Mouse (Mus musculus) heart, embryonic 10.5 days (tissue): Measurements from ENCODE around the gene D430041D05Rik. TPM values are rescaled to one million over a fixed set of nuclear protein-coding genes. Genes with fewer than 3 reads are reported as not detected.

ENCODE experiments used
- DNase-seq: peaks from one replicate; pipeline ENCODE4 v3.0.0-alpha.2; 2017; ENCODE audit warnings: low spot score
- H3K27ac ChIP-seq: fragments of 300-500 bp; sonication (generic); 2 replicates; pipeline ENCODE4 v1.5.1; 2016; ENCODE audit warnings: mild to moderate bottlenecking
- H3K27me3 ChIP-seq: fragments of 300-500 bp; sonication (generic); 2 replicates; pipeline ENCODE4 v1.6.1; 2016; ENCODE audit warnings: mild to moderate bottlenecking; ENCODE audit not compliant: poor library complexity, insufficient read depth, severe bottlenecking
- H3K36me3 ChIP-seq: fragments of 300-500 bp; sonication (generic); 2 replicates; pipeline ENCODE4 v1.6.1; 2016; ENCODE audit warnings: mild to moderate bottlenecking, moderate library complexity
- H3K4me1 ChIP-seq: fragments of 300-500 bp; sonication (generic); 2 replicates; pipeline ENCODE4 v1.6.1; 2016; ENCODE audit warnings: mild to moderate bottlenecking
- H3K4me3 ChIP-seq: fragments of 300-500 bp; sonication (generic); 2 replicates; pipeline ENCODE4 v1.5.1; 2016; ENCODE audit warnings: mild to moderate bottlenecking, moderate library complexity
- H3K9me3 ChIP-seq: fragments of 300-500 bp; sonication (generic); 2 replicates; pipeline ENCODE4 v1.6.1; 2016; ENCODE audit warnings: mild to moderate bottlenecking, moderate library complexity
- WGBS: fragments of 180-500 bp; shearing (Covaris S2); methylation state at CpG from one replicate; pipeline ENCODE4 v1.1.7; 2016; 5-methylcytosine and 5-hydroxymethylcytosine counted together
- polyA plus RNA-seq: library from polyadenylated mRNA; unstranded; fragments of >200 nt; fragmentation: Nextera tagmentation; extraction: Ambion mirVana; gene quantifications from 2 replicates; pipeline ENCODE4 v1.2.1, GENCODE M21; 2016

D430041D05Rik gene
- polyA plus RNA-seq, 1 experiment from 2014 or later: 0.11 TPM

DNA sequence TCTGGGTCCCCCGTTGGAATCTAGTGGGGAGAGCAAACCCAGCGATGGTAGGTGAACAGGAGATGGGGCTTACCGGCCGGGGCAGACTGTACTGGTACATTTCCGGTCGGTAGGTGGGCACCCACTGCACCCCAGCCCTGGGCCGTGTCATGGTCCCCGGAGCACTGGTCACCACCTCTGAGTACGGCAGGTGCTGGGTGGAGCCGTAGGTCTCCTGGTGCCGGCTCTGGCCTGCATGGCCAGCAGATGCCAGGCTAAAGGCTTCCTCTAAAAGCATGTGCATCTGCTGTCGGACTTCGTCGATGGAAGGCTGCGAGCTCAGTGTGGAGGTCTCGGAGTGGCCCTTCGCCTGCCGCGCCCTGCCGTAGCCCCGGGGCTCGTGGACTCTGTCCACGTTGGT lies 243.0 kb downstream of the D430041D05Rik start:
- no peak overlapping the region for H3K27ac ChIP-seq
- no peaks in the 10 kb centered on the region for H3K4me1 ChIP-seq
- no peaks in the 10 kb centered on the region for H3K9me3 ChIP-seq
- no peak for DNase-seq
- WGBS: 91% methylated on average over 23 of the region's 23 CpGs
- no peaks in the 10 kb centered on the region for H3K27me3 ChIP-seq
- H3K4me3 ChIP-seq: no peak overlapping the region
- H3K36me3 ChIP-seq: no peaks in the 10 kb centered on the region

DNA sequence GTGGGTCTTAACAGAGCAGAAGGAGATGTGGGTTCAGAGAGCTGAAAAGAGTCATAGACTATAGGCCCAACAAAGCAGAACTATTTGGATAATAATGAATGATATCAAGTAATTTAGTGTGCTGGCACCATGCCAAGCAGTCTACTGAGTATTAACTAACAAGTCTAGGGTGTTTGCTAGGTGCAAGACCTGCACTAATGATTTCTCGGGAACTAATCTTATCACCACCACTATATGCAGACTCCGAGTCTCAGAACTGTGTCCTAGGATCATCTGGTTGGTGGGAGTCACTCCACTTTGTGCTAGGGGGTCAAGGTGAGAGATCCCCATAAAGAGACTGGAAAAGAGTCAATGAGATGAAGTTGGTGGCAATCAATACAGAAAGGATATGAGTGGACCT lies 245.2 kb downstream of the D430041D05Rik start:
- Histone ChIP-seq H3K4me3 (no peak overlapping the region), H3K4me1 (no peaks in the 10 kb centered on the region), H3K27me3 (no peaks in the 10 kb centered on the region), H3K27ac (no peak overlapping the region), H3K36me3 (no peaks in the 10 kb centered on the region), H3K9me3 (no peaks in the 10 kb centered on the region)
- WGBS: 68% methylated on average over 2 of the region's 2 CpGs
- no peak for DNase-seq

DNA sequence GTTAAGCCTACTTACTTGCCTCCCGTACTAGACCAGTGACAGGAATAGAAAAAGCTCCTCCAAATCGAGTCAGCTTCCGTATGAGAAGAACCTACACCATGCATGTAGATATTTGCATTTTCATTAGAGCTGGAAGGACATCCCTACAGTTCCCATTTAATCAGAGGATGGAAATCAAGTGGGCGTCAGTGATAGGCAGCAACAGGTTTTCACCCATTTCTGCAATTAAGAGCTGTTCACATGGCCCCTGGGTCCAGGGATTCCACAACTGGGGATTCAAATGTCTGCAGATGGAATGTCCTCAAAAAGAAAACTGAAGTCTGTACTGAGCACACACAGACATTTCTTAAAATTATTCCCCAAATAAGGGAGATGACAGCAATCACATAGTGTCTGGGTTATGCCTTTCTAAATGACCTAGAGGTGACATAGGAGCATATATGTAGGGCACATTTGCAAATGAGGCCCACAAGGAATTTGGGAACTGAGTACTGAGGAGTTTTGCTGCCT lies 246.8 kb downstream of the D430041D05Rik start:
- no peak overlapping the region for H3K27ac ChIP-seq
- H3K4me3 ChIP-seq: no peak overlapping the region
- WGBS: 80% methylated on average over 4 of the region's 4 CpGs
- no peaks in the 10 kb centered on the region for H3K4me1 ChIP-seq
- no peak for DNase-seq
- H3K36me3 ChIP-seq: no peaks in the 10 kb centered on the region
- no peaks in the 10 kb centered on the region for H3K9me3 ChIP-seq
- no peaks in the 10 kb centered on the region for H3K27me3 ChIP-seq

DNA sequence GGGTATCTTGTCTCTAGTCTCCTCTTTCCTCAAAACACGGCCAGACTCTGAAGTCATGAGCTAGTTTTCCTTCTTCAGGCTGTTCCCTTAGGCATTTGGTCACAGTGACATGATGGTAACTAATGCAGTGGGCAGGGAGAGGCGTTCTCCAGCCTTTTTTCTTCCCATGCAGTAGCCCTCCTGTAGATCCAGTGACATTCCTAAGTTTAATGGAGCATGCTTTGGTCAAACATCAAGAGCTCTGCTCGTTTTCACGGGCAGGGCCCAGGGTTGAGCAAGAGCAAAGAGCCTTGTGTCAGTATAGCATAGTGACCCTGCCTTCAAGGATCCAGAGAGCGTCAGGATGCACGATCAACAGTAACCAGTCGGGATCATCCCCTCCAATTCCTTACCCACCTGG lies 247.4 kb downstream of the D430041D05Rik start:
- H3K36me3 ChIP-seq: no peaks in the 10 kb centered on the region
- no peak overlapping the region for H3K27ac ChIP-seq
- H3K4me3 ChIP-seq: no peak overlapping the region
- no peak for DNase-seq
- 77% methylated on average over 7 of the region's 7 CpGs for WGBS
- no peaks in the 10 kb centered on the region for H3K4me1 ChIP-seq
- H3K9me3 ChIP-seq: no peaks in the 10 kb centered on the region
- no peaks in the 10 kb centered on the region for H3K27me3 ChIP-seq

DNA sequence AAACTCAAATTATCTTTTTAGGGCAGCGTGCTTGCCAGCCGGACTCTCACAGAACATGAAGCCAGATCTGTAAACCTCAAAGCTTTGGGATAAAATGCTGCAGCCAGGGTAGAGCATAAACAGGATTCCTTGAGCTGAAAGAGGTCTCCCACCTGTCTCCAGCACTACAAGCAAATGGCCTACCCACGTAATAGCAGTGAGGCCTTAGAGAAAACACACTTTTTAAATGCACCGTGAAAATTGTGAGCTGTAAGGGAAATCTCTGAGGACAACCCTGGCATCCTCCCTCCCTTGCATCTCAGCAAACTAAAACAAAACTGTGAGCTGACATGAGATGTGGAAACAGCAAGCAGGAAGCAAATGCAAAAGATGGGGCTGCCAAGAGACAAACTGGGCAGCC lies 253.0 kb downstream of the D430041D05Rik start:
- Histone ChIP-seq H3K27me3 (no peaks in the 10 kb centered on the region), H3K4me3 (no peak overlapping the region), H3K9me3 (no peaks in the 10 kb centered on the region), H3K36me3 (no peaks in the 10 kb centered on the region), H3K27ac (no peak overlapping the region), H3K4me1 (peaks cover 5% of the 10 kb centered on the region; the same call in 1 of the 2 replicates)
- WGBS: 82% methylated on average over 4 of the region's 4 CpGs
- no peak for DNase-seq

DNA sequence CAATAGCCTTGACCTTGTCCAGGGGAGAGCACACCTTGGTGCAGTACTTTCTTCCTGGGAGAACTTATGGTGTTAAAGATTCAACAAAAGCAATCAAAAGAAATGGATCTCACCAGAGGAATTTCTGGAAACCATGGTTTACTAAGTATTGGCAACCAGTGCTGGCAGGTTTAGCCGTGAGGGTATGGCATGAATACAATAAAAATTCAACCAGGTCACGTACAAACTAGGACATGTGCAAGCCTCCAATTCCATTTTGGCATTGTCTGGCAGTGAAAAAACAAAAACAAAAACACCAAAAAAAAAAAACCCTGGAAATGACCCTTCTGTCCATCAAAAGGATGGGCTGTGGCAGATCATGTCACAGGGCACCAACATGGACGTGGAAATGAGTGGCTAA lies 256.9 kb downstream of the D430041D05Rik start:
- Histone ChIP-seq H3K27me3 (no peaks in the 10 kb centered on the region), H3K9me3 (no peaks in the 10 kb centered on the region), H3K4me1 (peaks cover 9% of the 10 kb centered on the region), H3K4me3 (no peak overlapping the region), H3K36me3 (no peaks in the 10 kb centered on the region), H3K27ac (no peak overlapping the region)
- DNase-seq: no peak
- WGBS: 83% methylated on average over 3 of the region's 3 CpGs

DNA sequence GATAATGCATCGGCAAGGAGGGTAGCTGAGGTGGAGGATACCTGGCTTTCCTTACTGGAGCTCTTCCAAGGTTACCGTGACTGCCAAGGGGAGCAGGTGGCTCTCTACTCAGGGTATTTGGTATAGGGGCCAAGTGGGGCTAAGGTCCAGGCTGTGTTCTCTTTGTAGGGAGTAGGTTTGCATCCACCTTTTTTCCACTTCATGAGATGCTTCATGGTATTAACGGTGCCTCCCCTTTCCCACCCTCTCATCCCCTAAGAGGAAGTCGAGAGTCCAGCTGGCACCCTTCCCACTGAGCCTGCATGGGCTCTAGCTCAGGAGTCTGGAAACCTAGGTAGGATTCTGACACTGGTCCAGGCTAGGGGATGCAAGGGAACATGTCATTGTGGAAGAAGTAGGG lies 257.5 kb downstream of the D430041D05Rik start:
- no peaks in the 10 kb centered on the region for H3K36me3 ChIP-seq
- peaks cover 9% of the 10 kb centered on the region for H3K4me1 ChIP-seq
- H3K4me3 ChIP-seq: no peak overlapping the region
- WGBS: 80% methylated on average over 4 of the region's 4 CpGs
- H3K9me3 ChIP-seq: no peaks in the 10 kb centered on the region
- no peaks in the 10 kb centered on the region for H3K27me3 ChIP-seq
- DNase-seq: no peak
- H3K27ac ChIP-seq: no peak overlapping the region

DNA sequence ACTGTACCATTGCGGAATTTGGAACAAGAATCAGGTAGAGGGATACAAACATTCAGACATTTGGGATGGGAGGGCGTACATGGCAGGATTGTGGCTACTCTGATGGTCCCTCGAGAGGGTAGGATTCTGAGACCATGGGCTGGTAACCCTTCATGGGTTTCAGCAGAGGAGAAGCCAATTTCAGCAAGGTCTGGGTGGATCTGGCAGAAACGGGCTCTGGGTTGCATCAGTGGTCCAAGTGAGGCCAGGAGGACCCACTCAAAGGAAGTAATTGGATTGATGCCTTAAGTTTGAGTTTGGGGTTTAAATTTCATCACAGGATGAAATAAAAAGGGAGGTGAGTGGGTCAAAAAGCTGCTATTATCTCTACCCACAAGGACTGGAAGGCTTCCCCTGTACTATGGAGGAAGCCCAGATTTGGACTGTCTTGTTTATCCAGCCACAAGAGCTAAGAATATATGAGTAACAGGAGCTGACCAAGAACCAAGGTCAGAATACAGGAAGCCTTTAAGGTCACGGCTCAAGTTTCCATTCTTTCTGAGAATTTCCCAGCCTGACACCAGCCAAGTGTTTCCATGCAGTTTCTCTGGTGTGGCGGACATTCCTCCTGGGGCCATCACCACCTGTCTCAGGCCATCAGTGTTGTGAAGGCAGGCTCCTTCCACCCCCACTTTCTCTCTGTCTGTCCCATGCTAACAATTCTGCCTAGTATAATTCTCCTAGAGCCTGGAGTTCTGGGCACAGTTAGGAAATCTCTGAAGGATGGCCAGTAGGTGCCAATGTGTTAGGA lies 260.0 kb downstream of the D430041D05Rik start:
- DNase-seq: no peak
- H3K36me3 ChIP-seq: no peaks in the 10 kb centered on the region
- H3K27me3 ChIP-seq: no peaks in the 10 kb centered on the region
- no peaks in the 10 kb centered on the region for H3K9me3 ChIP-seq
- peaks cover 8% of the 10 kb centered on the region for H3K4me1 ChIP-seq
- H3K27ac ChIP-seq: no peak overlapping the region
- H3K4me3 ChIP-seq: no peak overlapping the region
- WGBS: 76% methylated on average over 6 of the region's 6 CpGs

DNA sequence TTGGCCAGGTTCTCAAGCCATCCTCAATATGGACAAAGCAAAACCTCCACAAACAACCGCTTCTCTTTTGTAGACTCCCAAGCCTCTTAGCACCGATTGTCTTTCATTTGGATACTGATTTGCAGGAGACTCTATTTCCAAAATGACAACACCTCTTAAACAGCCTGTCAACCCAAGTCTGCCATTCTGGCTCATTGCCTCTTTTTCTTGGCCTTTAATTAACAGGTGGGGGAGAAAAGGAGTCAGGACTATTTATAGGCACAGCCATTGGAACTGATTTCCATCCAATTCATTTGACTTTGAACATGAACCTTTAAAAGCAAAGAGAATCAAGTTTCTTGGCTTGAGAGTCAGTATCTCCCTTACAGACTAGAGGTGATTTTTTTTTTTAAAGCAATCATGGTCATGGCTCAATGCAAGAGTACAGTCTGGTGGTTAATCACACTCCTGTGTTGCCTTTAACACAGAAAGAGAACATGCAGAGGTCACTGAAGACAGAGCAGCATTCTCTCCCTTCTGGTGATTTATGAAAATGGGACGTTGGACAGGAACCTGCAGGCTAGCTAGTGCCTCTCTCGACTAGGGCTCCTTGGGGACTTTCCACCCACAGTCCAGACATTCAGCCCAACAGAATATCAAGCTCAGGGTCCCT lies 262.8 kb downstream of the D430041D05Rik start:
- no peaks in the 10 kb centered on the region for H3K9me3 ChIP-seq
- no peaks in the 10 kb centered on the region for H3K27me3 ChIP-seq
- no peaks in the 10 kb centered on the region for H3K36me3 ChIP-seq
- DNase-seq: no peak
- 71% methylated on average over 4 of the region's 4 CpGs for WGBS
- no peak overlapping the region for H3K4me3 ChIP-seq
- no peak overlapping the region for H3K27ac ChIP-seq
- H3K4me1 ChIP-seq: peaks cover 4% of the 10 kb centered on the region; the same call in 1 of the 2 replicates

DNA sequence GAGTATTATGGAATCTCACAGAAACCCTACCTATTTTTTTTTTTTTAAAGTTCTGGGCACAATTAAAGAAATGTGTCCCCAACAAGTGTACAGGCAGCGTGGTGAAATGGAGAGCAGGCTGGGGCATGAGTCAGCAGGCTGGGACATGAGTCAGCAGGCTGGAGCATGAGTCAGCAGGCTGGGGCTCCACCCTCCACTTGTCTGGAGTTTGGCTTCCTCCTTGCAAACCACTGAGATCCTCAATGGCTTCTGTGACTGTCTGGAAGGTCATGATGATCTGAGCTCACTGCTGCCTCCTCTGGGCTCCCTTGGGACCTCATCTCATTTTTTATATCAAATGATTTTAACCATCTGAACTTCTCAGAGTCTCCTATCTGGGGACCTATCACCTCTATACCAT lies 264.8 kb downstream of the D430041D05Rik start:
- no peaks in the 10 kb centered on the region for H3K36me3 ChIP-seq
- H3K27me3 ChIP-seq: no peaks in the 10 kb centered on the region
- no peaks in the 10 kb centered on the region for H3K9me3 ChIP-seq
- H3K27ac ChIP-seq: no peak overlapping the region; the same call in 1 of the 2 replicates
- H3K4me1 ChIP-seq: peaks cover 4% of the 10 kb centered on the region; the same call in 1 of the 2 replicates
- DNase-seq: peak; percentile 90
- 67% methylated on average over 1 of the region's 1 CpGs for WGBS
- H3K4me3 ChIP-seq: no peak overlapping the region

DNA sequence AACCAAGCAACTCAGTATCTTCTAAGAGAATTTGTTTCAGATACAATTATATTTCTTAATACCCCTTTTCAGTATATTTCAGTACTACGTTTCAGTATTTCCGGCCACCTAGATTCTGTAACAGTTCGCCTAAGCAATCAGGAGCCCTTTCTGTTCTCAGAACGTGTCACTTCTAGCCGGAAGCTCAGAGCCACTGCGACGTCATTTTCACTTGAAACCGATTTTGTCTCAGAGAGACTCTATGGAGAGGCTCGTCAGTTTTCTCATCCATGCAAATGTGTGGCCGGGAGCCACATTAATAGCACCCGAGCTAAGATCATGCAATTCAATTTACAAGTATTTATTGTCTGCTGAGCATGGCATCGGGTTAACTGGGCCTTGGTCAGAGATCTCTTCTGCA lies 266.8 kb downstream of the D430041D05Rik start:
- Histone ChIP-seq H3K4me3 (no peak overlapping the region), H3K4me1 (no peaks in the 10 kb centered on the region), H3K27me3 (no peaks in the 10 kb centered on the region), H3K9me3 (no peaks in the 10 kb centered on the region), H3K27ac (no peak overlapping the region), H3K36me3 (no peaks in the 10 kb centered on the region)
- 90% methylated on average over 12 of the region's 12 CpGs for WGBS
- DNase-seq: no peak

DNA sequence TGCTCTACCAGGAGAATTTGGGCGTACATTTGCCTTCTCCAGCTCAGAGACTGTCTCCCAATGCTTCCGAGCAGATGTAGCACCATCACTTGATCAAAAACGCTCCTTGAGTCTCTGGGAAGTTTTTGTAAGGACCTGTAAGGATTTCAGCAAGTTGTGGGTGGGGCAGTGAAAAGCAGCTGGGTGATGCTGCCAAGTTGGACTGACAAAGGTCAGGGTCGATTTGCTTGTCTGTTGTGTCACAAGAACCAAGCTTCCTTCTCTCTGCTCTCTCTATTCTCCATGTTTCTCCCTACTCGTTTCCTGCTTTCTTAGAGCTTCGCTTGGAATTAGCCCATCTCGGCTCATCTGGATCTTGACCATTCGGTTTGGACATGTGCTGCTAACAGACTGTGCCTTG lies 268.7 kb downstream of the D430041D05Rik start:
- Histone ChIP-seq H3K4me3 (no peak overlapping the region), H3K27ac (no peak overlapping the region), H3K36me3 (no peaks in the 10 kb centered on the region), H3K27me3 (no peaks in the 10 kb centered on the region), H3K9me3 (no peaks in the 10 kb centered on the region), H3K4me1 (no peaks in the 10 kb centered on the region)
- WGBS: 84% methylated on average over 8 of the region's 8 CpGs
- no peak for DNase-seq

DNA sequence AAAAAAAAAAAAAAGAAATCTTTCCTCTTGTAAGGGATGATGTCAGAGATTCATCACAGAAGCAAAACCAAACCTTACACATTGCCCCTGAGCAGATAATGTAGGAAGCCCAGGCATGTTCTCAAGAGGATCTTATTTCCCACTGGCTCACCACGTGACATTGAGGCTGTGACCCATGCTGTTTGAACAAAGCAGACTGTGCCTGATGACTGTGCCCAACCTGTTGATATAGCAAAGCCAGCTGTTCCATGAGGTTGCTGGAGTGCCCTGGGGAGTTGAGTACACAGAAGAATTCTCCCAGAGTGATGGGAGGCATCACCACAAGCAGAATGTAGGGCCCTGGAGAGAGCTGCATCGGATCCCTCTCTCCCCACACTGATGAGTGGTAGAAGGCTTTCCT lies 274.9 kb downstream of the D430041D05Rik start:
- H3K4me1 ChIP-seq: peaks cover 26% of the 10 kb centered on the region
- no peak overlapping the region for H3K4me3 ChIP-seq
- H3K9me3 ChIP-seq: no peaks in the 10 kb centered on the region
- no peak for DNase-seq
- no peaks in the 10 kb centered on the region for H3K36me3 ChIP-seq
- 65% methylated on average over 2 of the region's 2 CpGs for WGBS
- no peak overlapping the region for H3K27ac ChIP-seq
- H3K27me3 ChIP-seq: no peaks in the 10 kb centered on the region
